Mouse (Mus musculus): ENCODE data around the gene 4930579F01Rik.

GRCm38 (mm10) chr3:138118392-138118791 is 75.2 kb downstream of the 4930579F01Rik start:
- TF ChIP-seq CTCF (IDR thresholded peaks at IDR 0.05; ENCODE audit: extremely low read depth, insufficient read length, insufficient replicate concordance, low read depth, low read length) (no peak), POLR2A (IDR thresholded peaks at IDR 0.05; ENCODE audit: low read depth, low read length) (no peak)

Measured in small intestine, adult 2 months (tissue).